Mouse (Mus musculus): Measurements from ENCODE around the gene Podn.
"Not testable (repeated sequence)": the region's sequence is repeated elsewhere in the genome, so short reads cannot be mapped to it uniquely, and the experiment has no call there.

Gene Podn

DNA sequence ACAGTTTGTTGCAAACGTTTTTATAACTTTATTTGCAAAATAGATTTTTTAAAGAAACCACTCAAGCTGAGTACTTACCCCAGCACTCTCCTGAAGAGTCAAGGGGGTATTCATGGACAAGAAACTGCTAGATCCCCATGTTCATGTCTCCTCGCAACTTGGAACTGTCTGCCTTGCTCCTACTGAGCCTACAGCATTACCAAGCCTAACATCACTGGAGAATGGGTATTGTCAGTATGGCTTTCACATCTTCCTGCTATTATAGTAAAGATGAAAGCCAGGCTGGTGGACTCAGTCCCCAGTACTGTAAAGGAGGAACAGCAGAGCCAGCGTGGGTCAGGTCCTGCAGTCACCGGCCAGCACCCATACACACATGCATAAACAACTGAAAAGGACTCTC, at the start of gene Podn:
Gene Podn, minus strand, starts transcription at position 101 of the 400 bp plus-strand sequence.
- no peak for DNase-seq (ENCODE audit: low spot score)

DNA sequence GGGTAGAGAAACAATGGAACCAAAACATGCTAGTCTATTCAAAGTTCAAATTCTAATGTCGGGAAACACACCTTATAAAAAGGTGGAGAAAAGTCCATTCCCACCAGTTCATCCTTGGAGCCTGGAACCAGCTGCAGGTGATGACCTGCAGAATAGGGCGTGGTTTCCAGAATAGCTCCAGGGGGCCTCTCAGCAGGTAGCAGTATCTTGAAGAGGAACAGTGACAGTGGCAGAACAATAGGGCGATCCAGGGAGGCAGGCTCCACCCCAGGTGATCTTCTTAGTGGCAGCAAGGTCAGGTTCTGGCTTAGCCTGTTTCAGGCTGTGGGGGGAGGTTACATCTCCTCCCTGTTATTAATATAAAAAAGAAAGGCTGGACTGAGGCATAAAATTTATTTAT, 49.3 kb upstream of the Podn start:
- DNase-seq (ENCODE audit: low spot score) = not testable (repeated sequence)

DNA sequence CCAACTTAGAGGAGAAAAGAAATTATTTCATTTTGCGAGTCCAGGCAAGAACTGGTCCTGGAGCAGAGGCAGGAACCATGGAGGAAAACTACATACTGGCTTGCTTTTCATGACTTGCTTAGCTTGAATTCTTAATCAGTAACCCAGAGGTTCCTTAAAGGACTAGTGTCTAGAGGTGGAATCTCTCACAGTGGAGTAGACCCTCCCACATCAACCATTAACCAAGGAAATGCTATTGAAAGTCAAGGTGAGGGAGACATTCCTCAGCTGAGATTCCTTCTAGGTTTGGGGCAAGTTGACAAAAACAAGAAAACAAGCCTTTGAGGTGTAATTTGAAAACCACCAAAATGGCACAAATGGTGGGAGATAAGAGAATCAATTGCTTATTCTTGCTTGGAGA, 48.6 kb upstream of the Podn start, which contains the start of gene Scp2:
Gene Scp2, minus strand, starts transcription at position 119 of the 400 bp plus-strand sequence.
- no peak for DNase-seq (ENCODE audit: low spot score)

DNA sequence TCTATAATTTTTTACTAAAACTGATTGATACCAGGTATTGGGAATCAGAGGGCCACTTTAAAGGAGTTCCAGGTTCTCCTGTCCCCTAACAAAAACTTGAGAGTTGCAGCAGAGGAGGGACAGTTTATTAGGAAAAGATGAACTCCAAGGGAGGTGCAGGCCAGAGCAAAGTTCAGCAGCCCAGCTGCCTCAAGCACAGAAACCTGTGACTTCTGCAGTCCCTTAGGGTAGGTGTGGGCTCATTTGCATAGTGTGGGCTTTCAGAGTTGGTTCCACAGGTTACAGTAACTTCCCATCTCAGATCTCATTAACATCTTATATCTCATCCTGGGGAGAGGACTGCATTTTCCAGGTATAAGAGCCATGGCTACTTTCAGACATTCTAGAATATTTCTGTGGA, 47.5 kb upstream of the Podn start:
- no peak for DNase-seq (ENCODE audit: low spot score)

DNA sequence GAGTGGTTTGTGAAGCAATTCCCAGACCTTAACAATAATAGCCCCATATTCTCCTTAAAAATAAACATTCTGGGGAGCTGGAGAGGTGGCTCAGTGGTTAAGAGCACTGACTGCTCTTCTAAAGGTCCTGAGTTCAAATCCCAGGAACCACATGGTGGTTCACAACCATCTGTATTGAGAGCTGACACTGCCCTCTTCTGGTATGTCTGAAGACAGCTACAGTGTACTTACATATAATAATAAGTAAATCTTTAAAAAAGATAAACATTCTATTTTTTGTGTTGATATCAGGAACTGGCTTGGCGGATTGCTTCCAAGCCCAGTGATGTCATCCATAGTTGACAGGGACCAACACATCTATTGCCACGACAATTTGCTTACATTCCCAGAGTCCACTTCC, 46.9 kb upstream of the Podn start:
- not testable (repeated sequence) for DNase-seq (ENCODE audit: low spot score)

DNA sequence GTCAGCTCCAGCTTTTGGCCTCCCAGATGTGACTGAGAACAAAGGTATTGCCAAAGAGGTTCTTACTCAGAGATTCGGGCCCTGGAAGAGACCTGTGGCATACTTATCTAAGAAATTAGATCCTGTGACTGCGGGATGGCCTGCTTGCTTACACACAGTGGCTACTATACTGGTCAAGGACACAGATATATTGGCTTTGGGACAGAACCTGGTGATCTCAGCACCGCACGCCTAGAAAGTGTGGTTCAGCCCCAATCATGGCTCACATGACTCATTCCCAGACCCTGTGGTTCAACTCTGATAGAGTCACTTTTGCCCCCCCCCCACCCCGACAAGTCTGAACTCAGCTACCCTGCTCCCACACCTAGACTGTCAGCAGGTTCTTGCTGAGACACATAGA, 40.7 kb upstream of the Podn start:
- no peak for DNase-seq (ENCODE audit: low spot score)

DNA sequence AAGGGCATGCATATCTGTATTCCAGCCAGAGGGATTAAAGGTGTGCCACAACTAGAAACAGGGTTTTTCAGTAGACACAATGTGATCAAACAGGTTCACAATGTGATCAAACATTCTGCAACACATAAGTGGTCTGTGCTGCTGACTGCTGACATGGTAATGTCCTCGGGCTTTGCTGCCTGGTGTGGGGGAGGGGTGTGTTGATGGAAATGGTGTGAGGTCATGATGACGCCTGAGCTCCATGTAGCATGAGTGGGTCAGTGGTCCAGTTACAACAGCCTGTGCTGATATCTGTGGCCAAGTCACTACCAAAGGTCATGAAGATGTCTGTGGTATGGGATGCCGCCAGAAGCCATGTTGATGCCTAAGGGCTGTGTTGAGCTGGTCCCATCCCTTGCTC, 34.2 kb upstream of the Podn start:
- no peak for DNase-seq (ENCODE audit: low spot score)

DNA sequence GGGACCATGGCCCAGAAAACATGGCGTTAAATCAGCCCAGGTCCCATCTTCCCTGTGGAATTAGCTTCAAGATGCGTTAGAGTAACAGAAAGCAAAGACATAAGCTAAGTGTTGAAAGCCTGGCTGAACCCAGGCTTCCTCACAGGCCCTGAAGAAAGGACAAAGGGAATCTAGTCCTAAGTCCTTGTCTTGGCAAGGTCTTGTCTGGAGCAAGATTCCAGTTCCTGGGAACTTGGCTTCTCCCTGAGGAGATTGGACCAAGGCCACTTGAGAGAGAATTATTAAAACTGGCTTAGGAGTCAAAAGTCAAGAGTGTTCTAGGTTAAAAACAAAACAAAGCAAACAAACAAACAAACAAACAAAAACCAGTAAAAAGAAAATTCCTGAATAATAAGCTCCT, 32.1 kb upstream of the Podn start:
- no peak for DNase-seq (ENCODE audit: low spot score)

DNA sequence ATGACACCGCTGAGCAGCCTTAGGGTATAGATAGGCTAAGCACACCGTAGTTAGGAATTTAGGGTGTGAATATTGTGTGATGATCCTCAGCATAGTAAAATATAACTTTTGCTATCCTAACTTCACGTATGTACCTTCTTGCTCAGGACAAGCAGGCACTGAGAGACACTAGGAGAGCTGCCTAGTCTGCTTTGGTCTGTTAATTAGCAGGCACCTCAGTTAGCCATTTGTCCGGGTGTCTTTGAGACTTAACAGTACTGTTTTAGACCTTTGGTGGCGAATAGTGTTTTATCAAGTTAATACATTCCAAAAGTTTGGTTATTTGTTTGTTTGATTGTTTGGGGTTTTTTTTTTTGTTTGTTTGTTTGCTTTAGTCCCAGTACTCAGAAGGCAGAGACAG, 31.3 kb upstream of the Podn start:
- DNase-seq (ENCODE audit: low spot score) = no peak

DNA sequence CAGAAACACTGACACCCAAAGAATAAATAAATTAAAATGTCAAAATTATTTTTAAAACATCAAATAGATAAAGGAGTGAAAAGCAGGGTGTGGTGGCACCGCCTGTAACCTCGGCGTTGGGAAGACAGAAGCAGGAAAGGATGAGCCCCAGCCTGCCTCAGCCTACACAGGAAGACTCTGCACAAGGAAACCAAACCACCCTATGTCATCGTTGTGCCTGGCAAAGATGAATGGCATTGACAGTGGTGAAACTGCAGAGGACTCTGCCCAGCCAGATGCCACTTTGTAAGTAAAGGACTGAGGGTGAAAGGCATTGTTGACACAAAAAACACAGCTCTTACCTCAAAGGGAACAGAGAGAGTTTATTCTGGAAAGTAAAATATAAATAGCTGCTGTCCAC, 30.0 kb upstream of the Podn start:
- DNase-seq (ENCODE audit: low spot score) = no peak

DNA sequence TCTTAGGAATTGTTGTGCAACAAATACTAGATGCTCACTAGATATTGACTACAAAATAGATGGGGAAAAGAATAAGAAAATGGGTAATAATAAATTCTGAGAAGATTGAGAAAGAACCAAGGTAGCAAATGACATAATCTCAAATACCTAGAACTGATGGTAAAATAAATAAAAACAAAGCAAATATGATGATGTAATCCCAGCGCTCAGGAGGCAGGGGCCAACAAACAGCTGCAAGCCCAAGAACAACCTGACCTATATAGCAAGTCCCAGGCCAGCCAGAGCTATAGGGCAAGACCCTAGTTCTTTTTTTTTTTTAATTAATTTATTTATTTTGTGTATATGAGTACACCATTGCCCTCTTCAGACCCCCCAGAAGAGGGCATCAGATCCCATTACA, 27.9 kb upstream of the Podn start:
- no peak for DNase-seq (ENCODE audit: low spot score)

DNA sequence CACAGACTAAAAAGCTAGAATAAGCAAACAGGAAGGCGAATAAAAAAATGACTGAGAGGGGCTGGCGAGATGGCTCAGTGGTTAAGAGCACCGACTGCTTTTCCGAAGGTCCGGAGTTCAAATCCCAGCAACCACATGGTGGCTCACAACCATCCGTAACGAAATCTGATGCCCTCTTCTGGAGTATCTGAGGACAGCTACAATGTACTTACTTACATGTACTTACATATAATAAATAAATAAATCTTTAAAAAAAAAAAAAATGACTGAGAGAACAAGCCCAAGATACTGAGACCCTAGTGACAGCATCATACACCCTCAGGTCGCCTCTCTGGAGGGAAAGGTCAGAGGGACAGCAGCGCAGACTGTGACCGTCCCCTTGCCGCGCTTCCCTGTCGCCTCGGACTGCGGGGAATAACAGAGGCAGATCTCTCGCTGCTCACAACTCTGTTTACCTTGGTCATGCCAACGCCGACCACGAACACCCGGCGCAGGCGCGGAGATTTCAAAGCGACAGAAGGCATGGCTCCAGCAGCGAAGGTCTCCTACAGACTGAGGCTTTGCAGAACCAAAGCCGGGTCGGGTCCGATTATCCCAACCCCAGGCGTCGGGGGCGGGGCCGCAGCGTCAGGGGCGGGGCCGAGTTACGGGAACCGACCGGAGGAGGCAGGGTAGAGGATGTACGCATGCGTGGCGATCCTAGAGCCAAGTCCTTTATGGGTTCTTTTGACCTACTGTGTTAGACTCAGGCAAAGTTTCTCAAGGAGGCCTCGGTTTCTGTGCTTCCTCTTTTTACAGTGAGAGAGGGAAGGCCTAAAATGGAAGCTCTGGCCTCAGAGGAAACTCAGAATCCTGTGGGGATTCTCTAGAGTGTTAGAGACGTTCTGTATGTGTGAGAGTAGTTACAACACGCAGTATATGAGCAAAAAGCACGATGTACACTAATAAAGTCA, 22.0 kb upstream of the Podn start:
- DNase-seq (ENCODE audit: low spot score) = peak; percentile 92

DNA sequence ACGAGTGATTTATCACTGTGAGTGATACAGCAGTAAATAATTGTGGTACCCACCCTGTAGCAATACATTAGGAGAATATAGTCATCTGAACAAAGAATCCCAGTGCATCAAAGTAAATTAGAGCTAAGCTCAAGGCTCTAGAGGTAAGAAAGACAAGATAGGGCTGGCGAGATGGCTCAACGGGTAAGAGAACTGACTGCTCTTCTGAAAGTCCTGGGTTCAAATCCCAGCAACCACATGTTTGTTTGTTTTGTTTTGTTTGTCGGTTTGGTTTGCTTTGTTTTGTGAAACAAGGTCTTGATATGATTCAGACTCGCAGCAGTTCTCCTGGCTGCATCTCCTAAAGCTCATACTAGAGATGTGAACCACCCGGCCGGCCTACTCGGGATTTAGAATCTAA, 21.2 kb upstream of the Podn start:
- no peak for DNase-seq (ENCODE audit: low spot score)

DNA sequence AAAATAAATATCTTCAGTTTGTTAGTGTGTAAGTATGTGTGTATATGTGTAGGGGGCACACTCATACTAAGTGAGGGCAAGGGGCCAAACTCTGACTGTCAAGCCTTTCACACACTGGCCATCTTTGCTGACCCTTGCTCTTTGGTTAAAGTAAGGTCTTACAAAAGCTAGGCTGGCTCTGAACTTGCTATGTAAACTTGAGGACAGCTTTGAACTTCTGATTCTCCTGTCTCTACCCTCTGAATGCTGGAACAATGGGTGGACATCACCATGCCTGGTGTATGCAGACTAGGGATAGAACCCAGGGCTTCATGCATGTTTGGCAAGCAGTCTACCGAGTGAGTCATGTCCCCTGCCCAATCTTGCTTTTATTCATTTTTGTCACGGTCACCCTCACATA, 20.2 kb upstream of the Podn start:
- DNase-seq (ENCODE audit: low spot score) = no peak

DNA sequence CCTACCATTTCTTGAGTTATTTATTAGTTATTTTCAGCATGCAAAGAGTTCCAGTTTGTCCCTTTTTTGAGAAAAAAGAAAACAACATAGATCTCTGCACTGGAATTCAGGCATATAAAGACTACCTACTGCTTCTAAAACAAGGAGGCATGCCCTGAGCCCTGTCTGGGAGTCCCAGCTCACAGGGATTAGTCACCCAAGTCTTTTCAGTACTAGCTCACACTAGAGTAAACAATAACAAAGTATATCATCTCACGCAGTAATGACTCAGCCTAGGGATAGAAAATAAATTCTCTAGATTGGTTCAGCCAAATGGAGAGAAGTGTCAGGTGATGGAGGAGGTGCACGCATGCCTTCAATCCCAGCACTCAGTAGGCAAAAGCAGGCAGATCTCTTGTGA, 14.5 kb upstream of the Podn start:
- DNase-seq (ENCODE audit: low spot score) = no peak

DNA sequence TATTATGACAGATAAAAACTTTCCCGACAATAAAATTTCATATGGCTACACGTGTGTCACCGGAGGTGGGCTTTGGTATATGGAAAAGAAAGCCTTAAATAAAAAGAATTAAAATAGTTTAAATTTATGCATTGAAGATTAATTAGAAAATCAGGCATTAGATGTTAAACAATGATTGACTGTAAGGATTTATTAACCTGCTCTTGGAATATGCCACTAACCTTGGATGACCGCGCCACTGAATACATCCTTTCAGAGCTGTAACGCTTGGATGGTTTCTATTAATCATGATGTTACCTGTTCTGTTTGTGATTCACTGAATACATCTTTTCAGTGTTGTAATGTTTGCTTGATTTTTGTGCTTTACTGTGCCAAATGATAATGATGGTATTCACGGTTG, 13.5 kb upstream of the Podn start:
- DNase-seq (ENCODE audit: low spot score) = no peak

DNA sequence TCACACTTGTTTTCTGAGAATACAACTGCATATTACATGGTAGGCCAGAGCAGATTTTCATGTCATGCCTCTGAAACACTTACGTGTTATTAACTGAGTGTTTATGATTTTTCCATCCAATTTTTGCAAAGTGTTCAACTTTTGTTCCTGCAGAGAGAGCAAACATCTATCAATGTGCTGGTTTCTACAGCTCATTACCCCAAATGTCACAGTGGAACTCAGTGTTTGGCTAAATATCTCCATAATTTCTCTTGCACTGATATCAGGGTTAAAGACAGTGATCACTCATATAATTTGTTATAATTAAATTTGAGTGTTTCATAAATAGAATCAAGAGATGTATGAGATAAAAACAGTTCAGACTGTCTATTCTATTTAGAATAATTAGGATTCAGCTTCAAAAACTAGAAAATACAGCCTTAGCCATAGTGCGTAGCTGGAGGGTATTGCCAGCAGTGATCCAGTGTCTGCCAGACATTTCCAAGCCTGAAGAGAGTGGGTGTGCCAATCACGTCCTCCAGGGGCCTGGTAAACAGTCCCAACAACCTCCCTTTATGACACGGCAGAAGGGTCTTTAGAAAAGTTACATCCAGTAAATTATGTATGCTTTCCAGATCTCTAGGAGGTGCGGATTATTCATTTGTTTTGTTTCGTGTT, 3.4 kb downstream of the Podn start:
- no peak for DNase-seq (ENCODE audit: low spot score)

DNA sequence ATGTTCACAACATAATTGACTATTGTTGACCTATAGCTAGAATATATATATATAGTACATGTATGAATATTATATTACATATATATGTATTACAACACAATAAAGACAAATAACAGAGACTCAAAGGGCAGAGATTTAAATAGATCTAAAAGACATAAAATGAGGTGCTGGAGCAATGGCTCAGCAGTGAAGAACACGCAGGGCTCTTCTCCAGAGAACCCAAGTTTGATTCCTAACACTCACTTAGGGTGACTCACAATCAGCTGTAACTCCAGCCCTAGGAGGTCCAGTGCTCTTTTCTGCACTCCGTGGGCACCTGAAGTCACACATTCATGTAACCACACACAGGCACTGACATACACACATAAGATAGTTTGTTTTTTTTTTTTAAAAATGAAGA, 12.3 kb downstream of the Podn start:
- DNase-seq (ENCODE audit: low spot score) = no peak

DNA sequence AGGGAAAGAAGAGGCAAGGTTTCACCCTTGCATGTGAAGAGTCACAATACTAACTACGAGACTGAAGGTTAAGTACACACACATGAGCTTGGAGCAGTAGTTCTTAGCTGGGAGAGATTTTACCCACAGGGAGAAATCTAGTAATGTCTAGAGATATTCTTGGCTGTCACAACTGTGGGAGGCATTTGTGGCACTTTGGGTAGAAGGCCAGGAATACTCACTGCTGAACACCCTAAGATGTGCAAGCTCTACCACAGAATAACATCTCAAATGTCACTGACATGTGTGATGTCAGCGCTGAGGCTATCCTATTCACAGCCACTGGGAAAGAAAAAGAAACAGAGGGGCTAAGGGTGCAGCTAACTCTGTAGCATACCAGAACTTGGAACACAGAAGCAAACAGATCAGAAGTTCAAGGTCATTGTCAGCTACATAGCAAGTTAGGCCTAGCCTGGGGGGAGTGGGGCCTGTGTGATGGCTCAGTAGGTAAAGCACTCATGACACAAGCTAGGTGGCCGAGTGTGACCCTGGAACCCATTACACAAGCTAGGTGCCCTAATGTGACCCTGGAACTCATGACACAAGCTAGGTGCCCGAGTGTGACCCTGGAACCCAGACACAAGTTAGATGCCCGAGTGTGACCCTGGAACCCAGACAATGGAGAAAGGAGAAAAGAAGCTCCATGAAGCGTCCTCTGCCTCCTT, 13.1 kb downstream of the Podn start:
- DNase-seq (ENCODE audit: low spot score) = no peak

DNA sequence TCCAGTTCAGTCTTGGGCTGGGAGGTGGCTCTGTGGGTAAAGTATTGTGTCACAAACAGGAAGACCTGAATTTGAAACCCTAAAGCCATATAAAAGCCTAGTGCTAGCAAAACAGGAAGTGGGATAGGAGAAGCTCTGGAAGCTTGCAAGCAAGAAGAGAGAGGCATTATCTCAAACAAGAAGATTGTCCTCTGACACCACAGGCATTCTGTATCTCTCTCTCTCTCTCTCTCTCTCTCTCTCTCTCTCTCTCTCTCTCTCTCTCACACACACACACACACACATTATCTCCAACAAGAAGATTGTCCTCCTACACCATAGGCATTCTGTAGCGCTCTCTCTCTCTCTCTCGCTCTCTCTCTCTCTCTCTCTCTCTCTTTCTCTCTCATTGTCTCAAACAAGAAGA, 13.8 kb downstream of the Podn start:
- DNase-seq (ENCODE audit: low spot score) = no peak

DNA sequence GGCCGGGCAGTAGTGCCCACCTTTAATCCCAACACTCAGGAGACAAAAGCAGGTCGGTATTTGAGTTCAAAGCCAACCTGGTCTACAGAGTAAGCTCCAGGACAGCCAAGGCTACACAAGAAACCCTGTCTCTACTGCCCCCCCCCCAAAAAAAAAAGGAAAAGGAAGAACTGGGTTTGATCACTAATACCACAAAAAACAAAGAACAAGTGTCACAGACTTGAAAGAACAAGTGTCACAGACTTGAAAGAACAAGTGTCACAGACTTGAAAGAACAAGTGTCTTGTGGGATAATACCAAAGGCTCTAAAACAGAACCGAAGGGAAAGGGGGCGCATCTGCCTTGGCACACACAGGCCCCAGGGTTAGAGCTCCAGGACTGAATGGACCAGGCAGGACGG, 15.4 kb downstream of the Podn start:
- DNase-seq (ENCODE audit: low spot score) = no peak

DNA sequence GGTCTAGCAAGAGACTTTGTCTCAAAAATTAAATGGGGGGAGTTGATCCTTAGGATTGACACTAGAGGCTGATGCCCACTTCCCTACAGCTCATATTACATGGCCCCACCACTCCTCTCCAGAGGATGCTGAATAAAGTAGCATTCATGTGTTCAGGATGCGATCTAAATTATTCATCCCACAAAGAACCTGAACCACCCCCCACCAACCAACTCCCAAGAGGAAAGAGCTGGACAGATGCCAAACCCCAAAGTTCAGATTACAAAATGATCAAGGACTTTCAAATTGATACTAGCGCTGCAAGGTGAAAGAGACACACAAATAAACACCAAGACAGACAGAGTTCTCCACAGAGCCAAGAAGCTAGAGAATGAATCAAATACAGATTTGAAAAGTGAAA, 16.5 kb downstream of the Podn start:
- no peak for DNase-seq (ENCODE audit: low spot score)

DNA sequence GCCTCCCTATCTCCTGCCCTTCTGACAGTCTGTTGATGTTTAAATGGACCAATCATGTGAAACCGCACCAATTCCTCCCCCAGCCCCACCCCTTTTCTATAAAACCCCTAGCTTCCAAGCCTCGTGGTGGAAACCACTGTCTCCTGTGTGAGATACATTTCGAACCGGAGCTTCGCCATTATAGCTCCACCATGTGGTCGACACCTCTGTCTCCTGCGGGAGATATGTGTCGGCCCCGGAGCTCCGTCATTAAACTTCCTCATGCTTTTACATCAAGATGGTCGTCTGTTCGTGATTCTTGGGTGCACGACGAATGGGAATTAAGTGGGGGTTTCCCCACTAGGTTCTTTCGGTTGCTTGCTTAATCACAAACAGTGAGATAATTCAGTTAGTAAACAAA, 17.1 kb downstream of the Podn start:
- DNase-seq (ENCODE audit: low spot score) = not testable (repeated sequence)

Measured in ovary, postnatal 14 days (tissue).